30 mouse cellular contexts compared by ENCODE assay signal in genomic region chr16:37194152-37194551, GRCm38 (mm10).
"Had no signal": no experiment of that assay in that cellular context is flagged by ENCODE, and none has a peak within 500 bp of the region (broad histone marks: within the 10 kb centered on the region; RNA-seq: fewer than 3 reads in every experiment).

No protein-coding gene starts in this region.

- H3K4me3 ChIP-seq: limb, embryonic 10.5 days; limb, embryonic 12.5 days; limb, embryonic 13.5 days; limb, embryonic 15.5 days; liver, embryonic 13.5 days; liver, embryonic 15.5 days; lung, embryonic 15.5 days; megakaryocyte, embryonic 14.5 days; midbrain, embryonic 10.5 days; midbrain, embryonic 12.5 days; midbrain, embryonic 13.5 days; midbrain, embryonic 15.5 days; myocyte had no signal

- H3K36me3 ChIP-seq: limb, embryonic 10.5 days; limb, embryonic 12.5 days; limb, embryonic 13.5 days; limb, embryonic 15.5 days; liver, embryonic 13.5 days; liver, embryonic 15.5 days; lung, embryonic 15.5 days; midbrain, embryonic 10.5 days; midbrain, embryonic 12.5 days; midbrain, embryonic 13.5 days; midbrain, embryonic 15.5 days had no signal

- H3K4me2 ChIP-seq: limb, embryonic 12.5 days; limb, embryonic 13.5 days; limb, embryonic 15.5 days; liver, embryonic 11.5 days; liver, embryonic 13.5 days; liver, embryonic 15.5 days; lung, embryonic 14.5 days; lung, embryonic 15.5 days; midbrain, embryonic 11.5 days; midbrain, embryonic 12.5 days; midbrain, embryonic 13.5 days; midbrain, embryonic 15.5 days had no signal

- H3K27ac ChIP-seq: limb, embryonic 10.5 days; limb, embryonic 12.5 days; limb, embryonic 13.5 days; limb, embryonic 15.5 days; liver, embryonic 13.5 days; liver, embryonic 14.5 days; liver, embryonic 15.5 days; lung, embryonic 15.5 days; macrophage; midbrain, embryonic 10.5 days; midbrain, embryonic 12.5 days; midbrain, embryonic 13.5 days; midbrain, embryonic 15.5 days had no signal

- H3K9me3 ChIP-seq: limb, embryonic 10.5 days; limb, embryonic 12.5 days; limb, embryonic 13.5 days; limb, embryonic 15.5 days; liver, embryonic 13.5 days; liver, embryonic 15.5 days; lung, embryonic 15.5 days; megakaryocyte, embryonic 14.5 days; midbrain, embryonic 10.5 days; midbrain, embryonic 12.5 days; midbrain, embryonic 13.5 days; midbrain, embryonic 15.5 days had no signal

- H3K27me3 ChIP-seq: limb, embryonic 12.5 days; limb, embryonic 13.5 days; limb, embryonic 15.5 days; liver, embryonic 13.5 days; liver, embryonic 15.5 days; lung, embryonic 15.5 days; megakaryocyte, embryonic 14.5 days; midbrain, embryonic 12.5 days; midbrain, embryonic 13.5 days; midbrain, embryonic 15.5 days had no signal

- ATAC-seq: liver, postnatal 0 days; lung, postnatal 0 days; midbrain, embryonic 13.5 days; midbrain, embryonic 15.5 days; midbrain, embryonic 16.5 days had no signal

- DNase-seq: left cerebral cortex, postnatal 4 days; liver; liver, embryonic 13.5 days; liver, postnatal 0 days; lung, adult 18-20 months; lung, adult 2 months; lung, embryonic 14.5 days; lung, postnatal 10 days; lung, postnatal 14 days; lung, postnatal 36 days; lung, postnatal 4 days; midbrain, embryonic 14.5 days had no signal

- H3K9ac ChIP-seq: limb, embryonic 12.5 days; limb, embryonic 13.5 days; limb, embryonic 15.5 days; liver, embryonic 13.5 days; liver, embryonic 14.5 days; liver, embryonic 15.5 days; liver, postnatal 0 days; lung, embryonic 14.5 days; lung, embryonic 15.5 days; midbrain, embryonic 12.5 days; midbrain, embryonic 13.5 days; midbrain, embryonic 15.5 days had no signal

- H3K4me1 ChIP-seq: limb, embryonic 10.5 days; limb, embryonic 12.5 days; limb, embryonic 13.5 days; limb, embryonic 15.5 days; liver, embryonic 13.5 days; liver, embryonic 15.5 days; lung, embryonic 15.5 days; megakaryocyte, embryonic 14.5 days; midbrain, embryonic 10.5 days; midbrain, embryonic 12.5 days; midbrain, embryonic 13.5 days; midbrain, embryonic 15.5 days had no signal
